Mouse (Mus musculus) myocyte (in vitro differentiated cells): ENCODE measurements around the gene Stip1. TPM values are rescaled to one million over a fixed set of nuclear protein-coding genes. Genes with fewer than 3 reads are reported as not detected.
A peak's percentile ranks its signal among the peaks of the same experiment; 100 is the strongest.

Source experiments
- H3K27me3 ChIP-seq: one replicate; pipeline ENCODE4 v1.6.1; 2011; ENCODE audit not compliant: control insufficient read depth, insufficient read depth, insufficient read length
- H3K36me3 ChIP-seq: one replicate; pipeline ENCODE4 v1.6.1; 2011; ENCODE audit not compliant: control insufficient read depth, insufficient read depth
- H3K4me2 ChIP-seq: one replicate; pipeline ENCODE4 v1.6.1; 2011; ENCODE audit warnings: low read depth, control low read depth
- H3K4me3 ChIP-seq: one replicate; pipeline ENCODE4 v1.5.1; 2011; ENCODE audit warnings: mild to moderate bottlenecking, control low read depth, moderate library complexity
- H3K79me2 ChIP-seq: one replicate; pipeline ENCODE4 v1.6.1; 2011; ENCODE audit not compliant: control insufficient read depth, insufficient read depth
- H3ac ChIP-seq: one replicate; pipeline ENCODE4 v1.6.1; 2011; ENCODE audit not compliant: control insufficient read depth, insufficient read length
- CEBPB ChIP-seq: IDR thresholded peaks from 2 replicates; pipeline ENCODE4 v1.6.1; 2011; ENCODE audit warnings: mild to moderate bottlenecking, moderate library complexity; ENCODE audit not compliant: poor library complexity, insufficient read depth, severe bottlenecking
- E2F4 ChIP-seq: IDR thresholded peaks from one replicate; pipeline ENCODE4 v1.6.1; 2011; ENCODE audit warnings: mild to moderate bottlenecking, control low read depth, moderate library complexity; ENCODE audit not compliant: insufficient read depth
- MAX ChIP-seq: IDR thresholded peaks from one replicate; pipeline ENCODE4 v1.6.1; 2011; ENCODE audit warnings: low read depth, mild to moderate bottlenecking, control low read depth
- MYOD1 ChIP-seq, 3 experiments: IDR thresholded peaks; one replicate each; pipeline ENCODE4 v1.6.1; 2011; ENCODE audit warnings: control low read depth in 2 of 3, low read depth in 2 of 3, mild to moderate bottlenecking in 2 of 3, moderate library complexity in 1 of 3; ENCODE audit not compliant: insufficient read length in 2 of 3, control insufficient read depth in 1 of 3
- MYOG ChIP-seq, 3 experiments: IDR thresholded peaks; one replicate each; pipeline ENCODE4 v1.6.1; 2011; ENCODE audit warnings: control low read depth in 2 of 3, low read depth in 2 of 3, mild to moderate bottlenecking in 2 of 3; ENCODE audit not compliant: insufficient read length in 2 of 3, control insufficient read depth in 1 of 3, insufficient read depth in 1 of 3
- POLR2A ChIP-seq: IDR thresholded peaks from one replicate; pipeline ENCODE4 v1.6.1; 2011; ENCODE audit warnings: low read depth, mild to moderate bottlenecking, control low read depth, moderate library complexity; ENCODE audit not compliant: insufficient read length
- POLR2AphosphoS2 ChIP-seq: IDR thresholded peaks from one replicate; pipeline ENCODE4 v1.6.1; 2011; ENCODE audit warnings: low read depth, control low read depth; ENCODE audit not compliant: insufficient read length
- REST ChIP-seq: IDR thresholded peaks from one replicate; pipeline ENCODE4 v1.6.1; 2011; ENCODE audit warnings: mild to moderate bottlenecking, control low read depth, moderate library complexity; ENCODE audit not compliant: insufficient read depth, insufficient read length
- SRF ChIP-seq: IDR thresholded peaks from one replicate; pipeline ENCODE4 v1.6.1; 2011; ENCODE audit warnings: low read depth; ENCODE audit not compliant: control insufficient read depth, insufficient read length
- TCF12 ChIP-seq: IDR thresholded peaks from one replicate; pipeline ENCODE4 v1.6.1; 2011; ENCODE audit warnings: mild to moderate bottlenecking, control low read depth; ENCODE audit not compliant: poor library complexity, insufficient read depth, severe bottlenecking
- TCF3 ChIP-seq: IDR thresholded peaks from one replicate; pipeline ENCODE4 v1.6.1; 2011; ENCODE audit warnings: low read depth, control low read depth; ENCODE audit not compliant: insufficient read length
- USF1 ChIP-seq: IDR thresholded peaks from one replicate; pipeline ENCODE4 v1.6.1; 2011; ENCODE audit warnings: low read depth, mild to moderate bottlenecking, control low read depth, moderate library complexity
- polyA plus RNA-seq: library from polyadenylated mRNA; unstranded; fragments of >200 nt; fragmentation: generic; extraction: Trizol; gene quantifications from one replicate; pipeline ENCODE4 v1.2.1, GENCODE M21; 2012; ENCODE audit warnings: missing spikeins

The Stip1 gene
- 223 TPM for polyA plus RNA-seq

DNA sequence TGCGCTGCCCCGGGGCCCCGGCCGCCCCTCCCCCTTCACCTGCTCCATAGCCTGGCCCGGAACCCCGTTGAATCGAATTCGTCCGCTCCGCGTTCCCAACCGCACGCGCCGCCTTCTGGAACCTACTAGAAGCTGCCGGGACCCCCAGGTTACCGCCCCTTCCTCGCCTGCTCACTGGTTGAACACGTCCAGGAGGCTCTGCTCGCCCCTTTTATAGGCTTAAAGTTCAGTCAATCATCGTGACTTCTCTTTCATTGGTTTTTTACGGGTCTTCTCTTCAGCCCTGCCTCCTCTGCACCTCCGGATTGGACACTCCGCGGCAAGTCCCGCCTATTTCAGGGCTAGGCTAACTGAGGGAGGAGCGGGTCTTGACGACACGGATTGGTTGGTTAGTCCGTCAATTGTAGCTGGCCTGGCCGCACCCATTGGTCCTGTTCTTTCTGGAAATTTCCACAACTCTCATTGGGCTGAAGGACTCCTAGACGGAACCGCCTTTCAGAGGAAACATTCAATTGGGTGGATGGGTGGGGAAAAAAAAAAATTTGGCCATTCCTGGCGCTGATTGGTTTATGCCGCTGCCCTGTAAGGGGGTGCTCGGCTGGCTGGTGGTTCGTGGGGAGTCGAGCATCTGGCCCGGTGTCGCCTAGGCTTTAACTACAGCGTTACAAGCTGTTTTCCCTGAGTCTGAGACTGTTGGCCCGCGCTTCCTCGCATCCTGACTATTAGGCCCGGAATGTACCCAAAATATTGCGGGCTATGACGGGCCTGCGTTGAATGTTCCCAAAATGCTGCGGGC, at the start of gene Stip1:
Stip1 (minus strand) TSS at position 127 of the 796 bp plus-strand sequence.
- H3K4me3 ChIP-seq, result peak within 1 kb of the TSS; percentile 58
- TF ChIP-seq TCF3 (no peak), USF1 (no peak), MYOD1 (IDR thresholded peaks at IDR 0.05; ENCODE audit: control insufficient read depth in 1 of 3, insufficient read length in 2 of 3, low read depth in 2 of 3) (peak in 1 of 3 experiments; percentile 13), TCF12 (no peak), POLR2A (peak; percentile 87), MAX (no peak), SRF (peak; percentile 75), CEBPB (no peak), REST (no peak), MYOG (IDR thresholded peaks at IDR 0.05; ENCODE audit: control insufficient read depth in 1 of 3, insufficient read depth in 1 of 3, insufficient read length in 2 of 3, low read depth in 2 of 3) (no peak), E2F4 (no peak), POLR2AphosphoS2 (peak; percentile 93)

DNA sequence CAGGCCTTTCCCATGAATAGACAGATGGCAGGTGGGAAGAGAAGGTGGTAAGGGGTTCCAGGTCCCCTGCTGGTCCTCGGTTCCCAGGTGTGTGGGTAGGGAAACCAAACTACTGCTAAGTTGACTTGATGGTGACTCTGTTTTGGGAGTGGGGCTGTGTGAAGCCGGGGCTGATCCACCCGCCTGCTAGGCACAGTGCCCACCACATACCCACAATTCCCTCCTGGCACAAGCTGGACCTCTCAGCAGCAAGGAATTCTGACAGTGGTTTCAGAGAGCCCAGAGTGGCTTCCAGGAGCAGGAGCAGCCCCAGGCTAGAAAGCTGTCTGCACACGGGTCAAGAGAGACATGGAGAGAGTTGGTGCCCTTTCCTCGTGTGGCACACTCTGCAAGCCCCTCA, 49.3 kb upstream of the Stip1 start:
- Histone ChIP-seq H3K79me2 (no peaks in the 10 kb centered on the region), H3K36me3 (no peaks in the 10 kb centered on the region), H3K27me3 (no peaks in the 10 kb centered on the region), H3ac (no peak overlapping the region), H3K4me3 (no peak overlapping the region), H3K4me2 (no peak overlapping the region)
- TF ChIP-seq MYOD1 (IDR thresholded peaks at IDR 0.05; ENCODE audit: control insufficient read depth in 1 of 3, insufficient read length in 2 of 3, low read depth in 2 of 3), result no peak
- peak in 1 of 3 experiments; percentile 28 for TF ChIP-seq MYOG (IDR thresholded peaks at IDR 0.05; ENCODE audit: control insufficient read depth in 1 of 3, insufficient read depth in 1 of 3, insufficient read length in 2 of 3, low read depth in 2 of 3)

More for the DNA sequence above, at the start of gene Stip1:
- Histone ChIP-seq H3K4me2 (peak within 1 kb of the TSS; percentile 91), H3K27me3 (no peaks in the 10 kb centered on the region), H3ac (peak within 1 kb of the TSS; percentile 56), H3K36me3 (peaks cover 9% of the 10 kb centered on the region), H3K79me2 (peaks cover 42% of the 10 kb centered on the region)

DNA sequence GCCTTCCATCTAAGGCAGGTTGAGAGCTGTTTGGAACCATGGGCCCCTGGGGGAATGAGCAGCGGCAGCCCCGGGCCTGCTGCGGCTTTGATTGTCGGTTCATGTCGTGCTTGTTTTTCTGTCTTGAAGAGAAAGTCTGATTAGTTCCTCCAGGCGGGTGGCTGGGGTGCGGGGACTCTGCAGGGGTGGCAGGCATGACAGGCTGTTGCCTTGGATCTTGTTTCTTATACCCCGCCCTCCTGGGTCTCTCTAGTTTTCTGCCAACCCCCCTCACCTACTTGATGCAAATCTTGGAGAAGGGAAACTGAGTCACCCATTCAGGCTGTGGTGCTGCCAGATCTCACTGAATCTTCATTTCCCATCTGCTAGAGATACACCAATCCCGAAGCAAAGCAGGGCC, 48.8 kb upstream of the Stip1 start:
- no peak for TF ChIP-seq MAX
- TF ChIP-seq MYOG (IDR thresholded peaks at IDR 0.05; ENCODE audit: control insufficient read depth in 1 of 3, insufficient read depth in 1 of 3, insufficient read length in 2 of 3, low read depth in 2 of 3), result no peak
- H3K79me2 ChIP-seq, result no peaks in the 10 kb centered on the region
- H3K36me3 ChIP-seq, result no peaks in the 10 kb centered on the region
- H3K4me3 ChIP-seq, result no peak overlapping the region
- H3K4me2 ChIP-seq, result no peak overlapping the region
- H3K27me3 ChIP-seq, result no peaks in the 10 kb centered on the region
- H3ac ChIP-seq, result no peak overlapping the region

DNA sequence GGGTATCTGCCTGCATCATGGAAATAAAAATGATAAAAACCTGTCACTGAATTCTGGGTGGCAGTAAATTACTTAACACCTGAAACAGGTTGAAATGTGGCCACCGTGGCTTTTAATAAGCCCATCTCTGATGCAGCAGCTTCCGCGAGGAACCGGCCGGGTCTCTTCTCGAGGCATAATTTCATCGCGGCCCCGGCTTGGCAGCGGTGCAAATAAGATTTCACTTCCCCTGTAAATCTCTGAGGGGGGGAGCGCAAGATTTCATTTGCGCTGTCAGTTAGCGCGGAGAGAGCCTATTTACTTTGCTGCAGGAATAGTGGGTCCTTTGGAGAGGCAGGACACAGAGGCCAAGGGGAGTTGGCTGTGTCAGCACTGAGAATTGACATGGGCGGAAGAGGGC, 45.0 kb upstream of the Stip1 start:
- TF ChIP-seq MYOD1 (IDR thresholded peaks at IDR 0.05; ENCODE audit: control insufficient read depth in 1 of 3, insufficient read length in 2 of 3, low read depth in 2 of 3) (no peak), CEBPB (no peak), POLR2AphosphoS2 (no peak), MYOG (IDR thresholded peaks at IDR 0.05; ENCODE audit: control insufficient read depth in 1 of 3, insufficient read depth in 1 of 3, insufficient read length in 2 of 3, low read depth in 2 of 3) (no peak), POLR2A (no peak), SRF (no peak), TCF12 (no peak), USF1 (no peak), TCF3 (no peak), E2F4 (no peak), REST (no peak), MAX (no peak)
- no peak overlapping the region for H3ac ChIP-seq
- no peaks in the 10 kb centered on the region for H3K79me2 ChIP-seq

GRCm38 (mm10) chr19:7083035-7083794, 43.4 kb upstream of the Stip1 start:
- H3ac ChIP-seq, result no peak overlapping the region
- H3K79me2 ChIP-seq, result no peaks in the 10 kb centered on the region
- no peaks in the 10 kb centered on the region for H3K27me3 ChIP-seq
- no peak overlapping the region for H3K4me3 ChIP-seq
- no peaks in the 10 kb centered on the region for H3K36me3 ChIP-seq
- no peak overlapping the region for H3K4me2 ChIP-seq
- TF ChIP-seq USF1, result no peak
- peak; percentile 25 for TF ChIP-seq TCF12
- TF ChIP-seq MYOG (IDR thresholded peaks at IDR 0.05; ENCODE audit: control insufficient read depth in 1 of 3, insufficient read depth in 1 of 3, insufficient read length in 2 of 3, low read depth in 2 of 3), result peak in 2 of 3 experiments; percentile 4 to 80
- peak; percentile 67 for TF ChIP-seq TCF3
- TF ChIP-seq MYOD1 (IDR thresholded peaks at IDR 0.05; ENCODE audit: control insufficient read depth in 1 of 3, insufficient read length in 2 of 3, low read depth in 2 of 3), result peak in 2 of 3 experiments; percentile 55 to 91

More for the DNA sequence above, 45.0 kb upstream of the Stip1 start:
- Histone ChIP-seq H3K4me3 (no peak overlapping the region), H3K36me3 (no peaks in the 10 kb centered on the region), H3K4me2 (no peak overlapping the region), H3K27me3 (no peaks in the 10 kb centered on the region)
